Mouse (Mus musculus) small intestine, adult 2 months (tissue): ENCODE data around the gene Tnpo2. TPM values are rescaled to one million over a fixed set of nuclear protein-coding genes. Genes with fewer than 3 reads are reported as not detected.

Experiments
- H3K27ac ChIP-seq: fragments of 200-500 bp; 2 replicates; pipeline ENCODE4 v1.5.1; 2012; ENCODE audit warnings: low read depth, low read length, control low read depth, inconsistent platforms; ENCODE audit not compliant: insufficient read depth
- H3K27me3 ChIP-seq: fragments of 200-500 bp; 2 replicates; pipeline ENCODE4 v1.6.1; 2012; ENCODE audit warnings: mild to moderate bottlenecking, moderate library complexity, low read length, inconsistent platforms; ENCODE audit not compliant: control insufficient read depth, insufficient read depth
- H3K36me3 ChIP-seq: fragments of 200-500 bp; 2 replicates; pipeline ENCODE4 v1.6.1; 2012; ENCODE audit warnings: mild to moderate bottlenecking, low read length, control low read depth, inconsistent platforms; ENCODE audit not compliant: control insufficient read depth, insufficient read depth
- H3K4me1 ChIP-seq: fragments of 200-500 bp; 2 replicates; pipeline ENCODE4 v1.6.1; 2012; ENCODE audit warnings: low read length, inconsistent platforms, mixed read lengths; ENCODE audit not compliant: control insufficient read depth, insufficient read depth, insufficient read length
- H3K4me3 ChIP-seq: fragments of 200-500 bp; 2 replicates; pipeline ENCODE4 v1.5.1; 2012; ENCODE audit warnings: low read depth, mild to moderate bottlenecking, control low read depth, inconsistent platforms, low read length, moderate library complexity
- CTCF ChIP-seq: fragments of 200-500 bp; IDR thresholded peaks from 2 replicates; pipeline ENCODE4 v1.5.1; 2012; ENCODE audit warnings: low read depth, mild to moderate bottlenecking, control low read depth, inconsistent platforms, low read length, moderate library complexity, mixed read lengths; ENCODE audit not compliant: insufficient replicate concordance, insufficient read length; ENCODE audit errors: extremely low read depth
- POLR2A ChIP-seq: fragments of 200-500 bp; IDR thresholded peaks from 2 replicates; pipeline ENCODE4 v1.6.1; 2012; ENCODE audit warnings: low read depth, mild to moderate bottlenecking, control low read depth, inconsistent platforms, low read length, moderate library complexity
- WGBS: fragments of 180-500 bp; shearing (Covaris S2); methylation state at CpG from one replicate; pipeline ENCODE4 v1.1.7; 2018; 5-methylcytosine and 5-hydroxymethylcytosine counted together
- polyA plus RNA-seq: library from polyadenylated mRNA; depleted of rRNA; stranded (reverse); fragments of >200 nt; gene quantifications from 2 replicates; pipeline ENCODE4 v1.2.3, GENCODE M21; 2012

The Tnpo2 gene
- polyA plus RNA-seq, 1 experiment, result 32.0 TPM

GRCm38 (mm10) chr8:85072364-85072929 is 35.7 kb downstream of the Tnpo2 start:
- peak overlapping the region; percentile 74 for H3K4me3 ChIP-seq
- H3K4me1 ChIP-seq, result peaks cover 12% of the 10 kb centered on the region; the same call in 1 of the 2 replicates
- no peak for TF ChIP-seq CTCF
- no peak for TF ChIP-seq POLR2A
- H3K27me3 ChIP-seq, result no peaks in the 10 kb centered on the region
- peaks cover 25% of the 10 kb centered on the region for H3K36me3 ChIP-seq
- H3K27ac ChIP-seq, result peak overlapping the region; percentile 23
- 36% methylated on average over 9 of the region's 9 CpGs for WGBS

GRCm38 (mm10) chr8:85073041-85073612 is 36.4 kb downstream of the Tnpo2 start:
- WGBS, result 89% methylated on average over 15 of the region's 15 CpGs
- Histone ChIP-seq H3K36me3 (peaks cover 25% of the 10 kb centered on the region), H3K27me3 (no peaks in the 10 kb centered on the region), H3K4me1 (peaks cover 12% of the 10 kb centered on the region; the same call in 1 of the 2 replicates), H3K27ac (no peak overlapping the region), H3K4me3 (no peak overlapping the region)
- no peak for TF ChIP-seq POLR2A
- no peak for TF ChIP-seq CTCF

DNA sequence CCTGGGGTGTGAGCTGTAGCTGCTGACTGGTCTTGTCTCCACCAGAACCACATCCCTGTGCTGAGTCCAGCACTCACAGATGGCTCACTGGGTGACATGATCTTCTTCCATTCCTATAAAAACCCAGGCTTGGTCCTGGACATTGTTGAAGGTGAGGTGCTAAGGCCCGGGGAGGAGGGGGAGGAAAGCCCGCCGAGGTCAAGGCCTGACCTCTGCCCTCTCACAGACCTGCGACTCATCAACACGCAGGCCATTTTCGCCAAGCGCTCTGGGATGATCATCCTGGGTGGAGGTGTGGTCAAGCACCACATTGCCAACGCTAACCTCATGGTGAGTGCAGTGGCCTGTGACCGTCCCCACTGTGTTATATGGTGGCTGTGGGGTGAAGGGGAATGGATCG is 37.5 kb downstream of the Tnpo2 start:
- Histone ChIP-seq H3K36me3 (peaks cover 25% of the 10 kb centered on the region), H3K4me1 (peaks cover 12% of the 10 kb centered on the region; the same call in 1 of the 2 replicates), H3K27me3 (no peaks in the 10 kb centered on the region), H3K27ac (no peak overlapping the region), H3K4me3 (no peak overlapping the region)
- 81% methylated on average over 10 of the region's 10 CpGs for WGBS
- TF ChIP-seq CTCF (no peak), POLR2A (no peak)

- Histone ChIP-seq H3K4me1 (peaks cover 12% of the 10 kb centered on the region; the same call in 1 of the 2 replicates), H3K27me3 (no peaks in the 10 kb centered on the region), H3K36me3 (peaks cover 25% of the 10 kb centered on the region), H3K4me3 (no peak overlapping the region), H3K27ac (no peak overlapping the region)
- TF ChIP-seq CTCF (no peak), POLR2A (no peak)
- WGBS, result 95% methylated on average over 10 of the region's 10 CpGs
These were observed 37.9 kb downstream of the Tnpo2 start for GRCm38 (mm10) chr8:85074617-85075016.

GRCm38 (mm10) chr8:85076001-85076400 is 39.3 kb downstream of the Tnpo2 start:
- H3K4me3 ChIP-seq, result no peak overlapping the region
- peaks cover 25% of the 10 kb centered on the region for H3K36me3 ChIP-seq
- peaks cover 7% of the 10 kb centered on the region; the same call in 1 of the 2 replicates for H3K4me1 ChIP-seq
- no peak overlapping the region for H3K27ac ChIP-seq
- H3K27me3 ChIP-seq, result no peaks in the 10 kb centered on the region
- TF ChIP-seq CTCF (peak; percentile 34; the same call in 1 of the 2 replicates), POLR2A (no peak)
- 75% methylated on average over 9 of the region's 9 CpGs for WGBS

- Histone ChIP-seq H3K4me3 (no peak overlapping the region), H3K27me3 (no peaks in the 10 kb centered on the region), H3K27ac (no peak overlapping the region), H3K36me3 (peaks cover 25% of the 10 kb centered on the region), H3K4me1 (peaks cover 10% of the 10 kb centered on the region)
- no peak for TF ChIP-seq POLR2A
- TF ChIP-seq CTCF, result peak; percentile 96
- WGBS, result 0% methylated on average over 2 of the region's 2 CpGs
These were observed 40.3 kb downstream of the Tnpo2 start for GRCm38 (mm10) chr8:85076993-85077392.

- Histone ChIP-seq H3K27me3 (no peaks in the 10 kb centered on the region), H3K36me3 (peaks cover 13% of the 10 kb centered on the region), H3K27ac (peak overlapping the region; percentile 76), H3K4me3 (peak overlapping the region; percentile 91), H3K4me1 (peaks cover 12% of the 10 kb centered on the region)
- under 1% methylated on average over 25 of the region's 25 CpGs for WGBS
- TF ChIP-seq CTCF (no peak), POLR2A (no peak)
These were observed 43.5 kb downstream of the Tnpo2 start for GRCm38 (mm10) chr8:85080214-85080531.
